Mouse (Mus musculus) G1E (cell line): ENCODE results near the gene Irs2.

ENCODE experiments used
- CTCF ChIP-seq: IDR thresholded peaks from 2 replicates; pipeline ENCODE4 v1.5.1; 2012; ENCODE audit warnings: low read depth, low read length, inconsistent platforms, mixed read lengths
- GATA1 ChIP-seq: IDR thresholded peaks from 2 replicates; pipeline ENCODE4 v1.6.1; 2012; ENCODE audit warnings: borderline replicate concordance, low read length, inconsistent platforms, mixed read lengths
- POLR2AphosphoS5 ChIP-seq: IDR thresholded peaks from 2 replicates; pipeline ENCODE4 v1.6.1; 2012; ENCODE audit warnings: low read depth, low read length, inconsistent platforms; ENCODE audit not compliant: insufficient replicate concordance

- TF ChIP-seq CTCF (no peak), POLR2AphosphoS5 (no peak), GATA1 (no peak)
These were observed 35.3 kb downstream of the Irs2 start for GRCm38 (mm10) chr8:10972851-10973452.
